8 mouse cellular contexts compared by ENCODE assay signal in the genomic region with DNA sequence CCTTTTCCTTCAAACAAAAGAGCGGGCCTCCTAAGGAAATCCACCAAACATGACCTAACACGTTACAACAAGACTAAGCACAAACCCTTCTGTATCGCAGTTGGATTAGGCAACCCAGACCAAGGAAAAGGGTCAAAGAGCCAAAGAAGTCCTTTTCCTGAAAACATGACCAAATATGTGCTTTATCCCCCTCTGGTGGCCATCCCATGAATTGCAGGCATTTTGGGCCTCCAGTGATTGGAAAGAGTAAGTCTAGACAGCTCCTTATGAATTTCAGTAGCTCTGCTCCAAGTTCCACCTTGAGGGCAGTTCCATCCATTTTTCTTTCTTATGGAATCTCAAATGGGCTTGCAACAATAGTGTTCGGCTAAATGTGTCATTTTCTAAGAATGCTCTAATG.
DNase-seq lines count a peak whose midpoint lies in the region; ATAC-seq lines count a peak whose summit lies in the region.

No protein-coding gene starts in this region.

- 40% methylated on average over 4 of the region's 4 CpGs for WGBS in liver, embryonic 12.5 days (ENCODE audit: insufficient replicate concordance)
- 43% methylated on average over 4 of the region's 4 CpGs for WGBS in limb, embryonic 10.5 days

- peak; percentile 64 for DNase-seq in liver
- DNase-seq in cerebellum, adult 18-20 months, result peak; percentile 40 to 51
- DNase-seq in forelimb bud, embryonic 11.5 days (ENCODE audit: low read depth, low spot score), result peak; percentile 75
- DNase-seq in kidney, adult 8-10 months, result peak; percentile 9 to 69
- peak; percentile 81 for DNase-seq in limb, embryonic 10.5 days (ENCODE audit: low spot score)
- peak; percentile 82 for DNase-seq in neural tube, embryonic 10.5 days (ENCODE audit: extremely low spot score, low spot score)
- DNase-seq in thymus, postnatal 4 days, result peak; percentile 59

- no peaks in the 10 kb centered on the region for H3K9me3 ChIP-seq in liver, embryonic 12.5 days (replicated peaks)
- no peaks in the 10 kb centered on the region for H3K9me3 ChIP-seq in limb, embryonic 10.5 days (replicated peaks)

- no peaks in the 10 kb centered on the region for H3K36me3 ChIP-seq in liver, embryonic 12.5 days
- no peaks in the 10 kb centered on the region for H3K36me3 ChIP-seq in limb, embryonic 10.5 days

- no peak for ATAC-seq in liver, embryonic 12.5 days

- H3K4me2 ChIP-seq in liver, embryonic 12.5 days, result no peak overlapping the region

- H3K9ac ChIP-seq in liver, embryonic 12.5 days, result no peak overlapping the region

- no peaks in the 10 kb centered on the region for H3K4me1 ChIP-seq in liver, embryonic 12.5 days
- no peaks in the 10 kb centered on the region for H3K4me1 ChIP-seq in limb, embryonic 10.5 days

- H3K4me3 ChIP-seq in liver, embryonic 12.5 days, result no peak overlapping the region
- no peak overlapping the region for H3K4me3 ChIP-seq in limb, embryonic 10.5 days

- H3K27ac ChIP-seq in liver, embryonic 12.5 days, result no peak overlapping the region
- no peak overlapping the region for H3K27ac ChIP-seq in limb, embryonic 10.5 days

- H3K27me3 ChIP-seq in liver, embryonic 12.5 days (replicated peaks), result no peaks in the 10 kb centered on the region
- no peaks in the 10 kb centered on the region for H3K27me3 ChIP-seq in limb, embryonic 10.5 days (ENCODE audit: low read depth, poor library complexity, severe bottlenecking)
